Mouse (Mus musculus) hindbrain, embryonic 11.5 days (tissue): ENCODE data around the gene Ccer2. TPM values are rescaled to one million over a fixed set of nuclear protein-coding genes. Genes with fewer than 3 reads are reported as not detected.
A peak's percentile ranks its signal among the peaks of the same experiment; 100 is the strongest.

ENCODE experiments used
- ATAC-seq: fragments of 200-750 bp; cut with Nextera tagmentation; 2 replicates; pipeline ENCODE4 v1.8.0; 2017; ENCODE audit warnings: mild to moderate bottlenecking, moderate TSS enrichment, moderate library complexity; ENCODE audit not compliant: low FRiP score
- DNase-seq: peaks from one replicate; pipeline ENCODE4 v3.0.0-alpha.2; 2015; ENCODE audit warnings: low spot score
- H3K27ac ChIP-seq: fragments of 300-500 bp; sonication (generic); 2 replicates; pipeline ENCODE4 v1.5.1; 2014; ENCODE audit warnings: mild to moderate bottlenecking, low read depth, low read length
- H3K27me3 ChIP-seq: fragments of 300-500 bp; sonication (generic); 2 replicates; pipeline ENCODE4 v1.6.1; 2014; ENCODE audit warnings: mild to moderate bottlenecking, low read length, moderate library complexity, mixed read lengths; ENCODE audit not compliant: control insufficient read depth, insufficient read depth
- H3K36me3 ChIP-seq: fragments of 300-500 bp; sonication (generic); 2 replicates; pipeline ENCODE4 v1.6.1; 2014; ENCODE audit warnings: mild to moderate bottlenecking, low read length, moderate library complexity, mixed read lengths; ENCODE audit not compliant: control insufficient read depth, insufficient read depth
- H3K4me1 ChIP-seq: fragments of 300-500 bp; sonication (generic); replicated peaks from 2 replicates; pipeline ENCODE4 v1.6.1; 2014; ENCODE audit warnings: low read length, mixed read lengths; ENCODE audit not compliant: control insufficient read depth, insufficient read depth
- H3K4me2 ChIP-seq: fragments of 300-500 bp; sonication (generic); replicated peaks from 2 replicates; pipeline ENCODE4 v1.6.1; 2014; ENCODE audit warnings: mild to moderate bottlenecking, low read depth, low read length
- H3K4me3 ChIP-seq: fragments of 300-500 bp; sonication (generic); 2 replicates; pipeline ENCODE4 v1.5.1; 2014; ENCODE audit warnings: low read depth, low read length
- H3K9ac ChIP-seq: fragments of 300-500 bp; sonication (generic); 2 replicates; pipeline ENCODE4 v1.6.1; 2014; ENCODE audit warnings: low read depth, low read length
- H3K9me3 ChIP-seq: fragments of 300-500 bp; sonication (generic); 2 replicates; pipeline ENCODE4 v1.6.1; 2016; ENCODE audit warnings: low read length; ENCODE audit not compliant: control insufficient read depth
- WGBS: fragments of 180-500 bp; shearing (Covaris S2); extraction: QIAGEN DNeasy Blood & Tissue Kit; methylation state at CpG from one replicate; pipeline ENCODE4 v1.1.7; 2014; 5-methylcytosine and 5-hydroxymethylcytosine counted together
- polyA plus RNA-seq: library from polyadenylated mRNA; unstranded; fragments of >200 nt; fragmentation: Nextera tagmentation; extraction: Ambion mirVana; gene quantifications from 2 replicates; pipeline ENCODE4 v1.2.1, GENCODE M21; 2014

Gene Ccer2
- polyA plus RNA-seq, 1 experiment from 2014 or later: 0.97 TPM

- H3K27me3 ChIP-seq: no peaks in the 10 kb centered on the region
- no peak for DNase-seq
- WGBS: 90% methylated on average over 9 of the region's 9 CpGs
- no peaks in the 10 kb centered on the region for H3K9me3 ChIP-seq
- H3K4me2 ChIP-seq: no peak overlapping the region
- H3K36me3 ChIP-seq: no peaks in the 10 kb centered on the region
- no peak for ATAC-seq
- no peak overlapping the region for H3K27ac ChIP-seq
- no peak overlapping the region for H3K9ac ChIP-seq
- 0 out of 2 replicates have a peak, but pooled peaks cover 5% of the 10 kb centered on the region for H3K4me1 ChIP-seq
- no peak overlapping the region for H3K4me3 ChIP-seq
Measured at GRCm38 (mm10) chr7:28799994-28800393, 44.0 kb downstream of the Ccer2 start.

- ATAC-seq: no peak
- Histone ChIP-seq H3K36me3 (no peaks in the 10 kb centered on the region), H3K27me3 (no peaks in the 10 kb centered on the region), H3K9me3 (no peaks in the 10 kb centered on the region), H3K4me2 (no peak overlapping the region), H3K9ac (no peak overlapping the region), H3K4me1 (peaks cover 5% of the 10 kb centered on the region; the same call in 1 of the 2 replicates), H3K27ac (no peak overlapping the region), H3K4me3 (no peak overlapping the region)
- no peak for DNase-seq
- WGBS: 78% methylated on average over 3 of the region's 3 CpGs
Measured at GRCm38 (mm10) chr7:28801451-28801850, 45.5 kb downstream of the Ccer2 start.

- DNase-seq (no peak), ATAC-seq (no peak)
- Histone ChIP-seq H3K27me3 (no peaks in the 10 kb centered on the region), H3K9ac (no peak overlapping the region), H3K27ac (no peak overlapping the region), H3K36me3 (no peaks in the 10 kb centered on the region), H3K9me3 (no peaks in the 10 kb centered on the region), H3K4me1 (peaks cover 5% of the 10 kb centered on the region; the same call in 1 of the 2 replicates), H3K4me3 (no peak overlapping the region), H3K4me2 (no peak overlapping the region)
- WGBS: 30% methylated on average over 10 of the region's 10 CpGs
Measured at GRCm38 (mm10) chr7:28801901-28802670, 46.1 kb downstream of the Ccer2 start.

DNA sequence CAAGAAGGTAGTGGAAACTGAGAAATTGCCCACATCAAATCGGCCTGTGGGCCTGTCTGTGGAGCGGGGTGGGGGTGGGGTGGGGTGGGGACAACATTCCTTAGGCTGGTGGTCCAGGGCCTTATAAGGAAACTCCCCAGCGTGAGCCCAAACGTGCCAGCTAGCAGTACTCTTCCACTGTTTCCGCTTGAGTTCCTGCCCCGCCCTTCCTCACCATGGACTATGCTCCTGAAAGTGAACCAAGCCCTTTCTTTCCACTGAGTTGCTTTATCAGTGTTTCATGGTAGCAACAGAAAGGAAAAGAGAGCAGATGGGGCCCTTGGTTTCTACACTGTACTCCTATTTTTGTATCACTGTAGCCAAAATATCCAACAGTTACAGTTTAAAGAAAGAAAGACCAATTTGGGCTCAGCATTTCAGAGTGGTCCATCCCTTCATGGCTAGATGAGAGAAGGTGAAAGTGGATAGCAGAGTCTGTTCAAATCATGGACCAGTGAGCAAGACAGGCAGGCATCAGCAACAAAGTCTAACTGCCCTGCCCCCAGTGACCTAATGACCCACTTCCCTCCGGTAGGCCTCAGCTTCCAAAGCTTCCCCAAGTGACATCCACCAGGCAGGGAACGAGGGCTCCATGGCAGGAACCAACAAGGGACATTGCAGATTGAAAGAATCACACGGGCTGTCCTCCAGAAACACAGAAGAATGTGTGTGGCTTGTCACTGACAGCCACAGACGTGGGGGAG lies 47.0 kb downstream of the Ccer2 start:
- no peak for ATAC-seq

GRCm38 (mm10) chr7:28803756-28804155 lies 47.8 kb downstream of the Ccer2 start:
- Histone ChIP-seq H3K9me3 (no peaks in the 10 kb centered on the region), H3K9ac (no peak overlapping the region), H3K36me3 (no peaks in the 10 kb centered on the region), H3K27ac (peak overlapping the region; percentile 43; the same call in 1 of the 2 replicates), H3K4me1 (peaks cover 12% of the 10 kb centered on the region; the same call in 1 of the 2 replicates), H3K4me3 (no peak overlapping the region), H3K4me2 (no peak overlapping the region), H3K27me3 (no peaks in the 10 kb centered on the region)
- 51% methylated on average over 4 of the region's 4 CpGs for WGBS
- ATAC-seq (no peak), DNase-seq (no peak)

More for the DNA sequence above, 47.0 kb downstream of the Ccer2 start:
- Histone ChIP-seq H3K27me3 (no peaks in the 10 kb centered on the region), H3K4me1 (peaks cover 9% of the 10 kb centered on the region; the same call in 1 of the 2 replicates), H3K27ac (peak overlapping the region; percentile 43; the same call in 1 of the 2 replicates), H3K4me2 (no peak overlapping the region), H3K36me3 (no peaks in the 10 kb centered on the region), H3K9me3 (no peaks in the 10 kb centered on the region), H3K9ac (0 out of 2 replicates have a peak overlapping the region, but pooled peaks have one; percentile 17), H3K4me3 (no peak overlapping the region)
- 9% methylated on average over 10 of the region's 10 CpGs for WGBS
- DNase-seq: no peak

DNA sequence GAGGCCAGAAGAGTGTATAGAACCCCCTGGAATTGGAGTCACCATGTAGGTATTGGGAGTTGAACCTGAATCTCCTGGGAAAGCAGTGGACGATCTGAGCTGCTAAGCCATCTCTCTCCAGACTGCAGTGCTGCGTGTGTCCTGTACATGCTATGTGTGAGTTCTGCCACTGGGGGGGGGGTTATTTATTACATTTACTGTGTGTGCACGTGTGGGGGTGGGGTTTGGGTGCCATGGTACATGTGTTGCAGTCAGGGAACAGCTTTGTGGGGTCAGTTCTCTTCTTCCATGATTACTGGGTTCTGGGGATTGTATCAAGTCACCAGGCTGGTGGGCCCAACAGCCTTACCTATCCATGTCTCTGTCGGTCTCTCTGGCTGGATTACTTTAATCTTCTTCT lies 50.9 kb downstream of the Ccer2 start:
- H3K4me1 ChIP-seq: peaks cover 11% of the 10 kb centered on the region; the same call in 1 of the 2 replicates

DNA sequence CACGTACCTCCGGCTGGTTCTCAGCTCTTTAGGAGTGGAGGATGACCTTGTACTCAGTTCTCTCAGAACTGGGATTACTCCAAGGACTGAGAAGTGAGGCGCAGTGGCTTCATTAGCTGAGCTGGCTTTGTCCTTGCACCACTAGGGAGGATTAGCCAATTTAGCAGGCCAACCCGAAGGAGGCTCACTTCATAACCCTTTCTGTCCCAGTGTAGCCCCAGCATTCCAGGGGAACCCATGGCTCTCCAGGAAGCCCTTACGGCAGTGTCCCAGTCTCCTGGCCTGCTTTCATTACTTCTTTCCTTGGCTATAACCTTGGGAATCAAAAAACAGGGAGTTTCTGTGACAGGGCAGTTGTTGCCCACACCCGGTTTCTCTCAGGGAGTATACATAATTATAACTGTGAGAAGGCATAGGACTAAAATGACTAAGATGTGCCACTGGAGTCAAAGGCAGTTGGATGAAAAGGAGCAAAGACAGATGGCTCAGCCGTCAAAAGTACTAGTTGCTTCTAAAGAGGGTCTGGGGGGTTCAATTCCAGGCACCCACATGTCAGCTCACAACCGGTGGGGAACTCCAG lies 51.8 kb downstream of the Ccer2 start:
- H3K4me3 ChIP-seq: peak overlapping the region; percentile 91; the same call in 1 of the 2 replicates
- DNase-seq (no peak), ATAC-seq (no peak)
- H3K4me2 ChIP-seq: peak overlapping the region; percentile 80
- H3K27me3 ChIP-seq: no peaks in the 10 kb centered on the region
- no peaks in the 10 kb centered on the region; the same call in 1 of the 2 replicates for H3K36me3 ChIP-seq
- H3K27ac ChIP-seq: 0 out of 2 replicates have a peak overlapping the region, but pooled peaks have one; percentile 99
- H3K4me1 ChIP-seq: peaks cover 13% of the 10 kb centered on the region
- H3K9ac ChIP-seq: peak overlapping the region; percentile 76; the same call in 1 of the 2 replicates
- no peaks in the 10 kb centered on the region for H3K9me3 ChIP-seq
- WGBS: 49% methylated on average over 6 of the region's 8 CpGs

More for the DNA sequence above, 50.9 kb downstream of the Ccer2 start:
- Histone ChIP-seq H3K36me3 (no peaks in the 10 kb centered on the region), H3K9me3 (no peaks in the 10 kb centered on the region), H3K4me3 (no peak overlapping the region), H3K4me2 (no peak overlapping the region), H3K27me3 (no peaks in the 10 kb centered on the region), H3K27ac (no peak overlapping the region), H3K9ac (no peak overlapping the region)
- no peak for ATAC-seq
- WGBS: 77% methylated on average over 4 of the region's 4 CpGs
- DNase-seq: no peak

DNA sequence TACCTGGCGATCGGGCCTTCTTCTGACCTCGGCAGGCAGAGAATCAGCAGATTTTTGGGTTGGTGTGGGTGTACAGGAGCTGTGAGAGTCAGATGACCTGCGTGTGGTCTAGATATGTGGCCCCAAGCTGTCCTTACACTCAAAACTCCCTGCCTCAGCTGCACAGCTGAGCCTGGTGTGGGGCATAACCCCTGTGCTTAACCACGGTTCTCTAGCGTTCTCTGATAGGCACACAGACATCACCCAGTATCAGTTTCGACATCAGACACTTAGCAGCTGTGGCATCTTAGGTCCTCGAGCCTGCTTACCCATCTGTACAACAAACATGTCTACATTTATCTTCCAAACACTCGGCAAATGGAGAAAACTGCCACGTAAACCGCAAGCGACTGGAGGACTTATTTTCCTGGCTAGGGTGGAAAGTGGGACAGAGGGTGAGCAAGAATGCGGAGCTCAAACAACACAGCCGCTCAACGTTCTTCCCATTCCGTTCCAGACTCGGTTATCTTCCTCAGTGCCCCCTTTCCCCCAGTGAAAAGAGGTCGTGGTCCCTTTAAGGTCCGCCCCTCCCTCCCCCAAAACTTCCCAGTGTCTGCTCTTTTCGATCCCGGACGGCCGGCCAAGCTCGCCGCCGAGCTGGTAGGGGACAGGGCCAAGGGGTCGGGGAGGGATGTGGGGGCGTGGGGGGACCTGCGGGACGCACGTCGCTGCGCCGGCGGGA lies 52.4 kb downstream of the Ccer2 start, which contains the start of gene Hnrnpl:
Gene Hnrnpl, plus strand, starts transcription at position 321 of the 721 bp plus-strand sequence.
- ATAC-seq (peak; percentile 6), DNase-seq (peak; percentile 80)
- peak within 1 kb of the TSS; percentile 99 for H3K27ac ChIP-seq
- peak within 1 kb of the TSS; percentile 80 for H3K4me2 ChIP-seq
- peaks cover 17% of the 10 kb centered on the region for H3K4me1 ChIP-seq
- 5% methylated on average over 31 of the region's 35 CpGs for WGBS
- H3K9me3 ChIP-seq: no peaks in the 10 kb centered on the region
- peaks cover 5% of the 10 kb centered on the region for H3K36me3 ChIP-seq
- H3K4me3 ChIP-seq: peak within 1 kb of the TSS; percentile 91
- H3K9ac ChIP-seq: peak within 1 kb of the TSS; percentile 76
- no peaks in the 10 kb centered on the region for H3K27me3 ChIP-seq
